Mouse (Mus musculus): Measurements from ENCODE around the gene Socs7. TPM values are rescaled to one million over a fixed set of nuclear protein-coding genes. Genes with fewer than 3 reads are reported as not detected.

The Socs7 gene
- total RNA-seq, 1 experiment, result 14.5 TPM

- Histone ChIP-seq H3K4me3 (ENCODE audit: insufficient read depth in 1 of 2, low read depth in 1 of 2, low read length in 2 of 2, poor library complexity in 1 of 2, severe bottlenecking in 1 of 2) (no peak overlapping the region), H3K36me3 (ENCODE audit: control insufficient read depth, insufficient read depth, low read length, poor library complexity, severe bottlenecking) (peaks cover 45% of the 10 kb centered on the region), H3K27ac (ENCODE audit: insufficient read depth, low read depth, low read length, poor library complexity, severe bottlenecking) (no peak overlapping the region), H3K4me1 (ENCODE audit: control insufficient read depth in 2 of 2, insufficient read depth in 2 of 2, low read length in 2 of 2, poor library complexity in 1 of 2) (peaks cover 6 to 33% of the 10 kb centered on the region in 2 experiments; a peak in 3 of 4 replicates), H3K9ac (ENCODE audit: insufficient read depth, low read depth, low read length, poor library complexity, severe bottlenecking) (no peak overlapping the region), H3K9me3 (ENCODE audit: control insufficient read depth, insufficient read depth, low read depth, low read length) (no peaks in the 10 kb centered on the region)
- in situ Hi-C loops (cut with MboI; ENCODE audit: low sequenced_read_pairs in 2 of 2, unreplicated experiment in 2 of 2), result no loop called here
- DNase-seq (ENCODE audit: low read depth, low spot score), result no peak
- TF ChIP-seq CHD2 (IDR thresholded peaks at IDR 0.05; ENCODE audit: low read depth, low read length), result no peak
- TF ChIP-seq ZC3H11A (IDR thresholded peaks at IDR 0.05; ENCODE audit: borderline replicate concordance, low read depth, low read length), result no peak
- no peak for TF ChIP-seq ZNF384 (IDR thresholded peaks at IDR 0.05; ENCODE audit: low read depth, low read length)
- TF ChIP-seq MAFK (IDR thresholded peaks at IDR 0.05; ENCODE audit: insufficient read depth, low read depth, low read length), result no peak
- no peak for TF ChIP-seq HCFC1 (IDR thresholded peaks at IDR 0.05; ENCODE audit: borderline replicate concordance, insufficient read depth, low read length)
Observed at GRCm38 (mm10) chr11:97445596-97445995, 83.2 kb downstream of the Socs7 start.

GRCm38 (mm10) chr11:97445999-97446511 lies 83.7 kb downstream of the Socs7 start:
- Histone ChIP-seq H3K27ac (ENCODE audit: insufficient read depth, low read depth, low read length, poor library complexity, severe bottlenecking) (no peak overlapping the region), H3K36me3 (ENCODE audit: control insufficient read depth, insufficient read depth, low read length, poor library complexity, severe bottlenecking) (peaks cover 45% of the 10 kb centered on the region), H3K4me3 (ENCODE audit: insufficient read depth in 1 of 2, low read depth in 1 of 2, low read length in 2 of 2, poor library complexity in 1 of 2, severe bottlenecking in 1 of 2) (no peak overlapping the region), H3K9ac (ENCODE audit: insufficient read depth, low read depth, low read length, poor library complexity, severe bottlenecking) (no peak overlapping the region; the same call in 1 of the 2 replicates), H3K9me3 (ENCODE audit: control insufficient read depth, insufficient read depth, low read depth, low read length) (no peaks in the 10 kb centered on the region), H3K4me1 (ENCODE audit: control insufficient read depth in 2 of 2, insufficient read depth in 2 of 2, low read length in 2 of 2, poor library complexity in 1 of 2) (peaks cover 4 to 31% of the 10 kb centered on the region in 2 experiments; a peak in 3 of 4 replicates)
- in situ Hi-C loops (cut with MboI; ENCODE audit: low sequenced_read_pairs in 2 of 2, unreplicated experiment in 2 of 2), result no loop called here
- no peak for TF ChIP-seq MAFK (IDR thresholded peaks at IDR 0.05; ENCODE audit: insufficient read depth, low read depth, low read length)
- no peak for TF ChIP-seq ZC3H11A (IDR thresholded peaks at IDR 0.05; ENCODE audit: borderline replicate concordance, low read depth, low read length)
- no peak for TF ChIP-seq HCFC1 (IDR thresholded peaks at IDR 0.05; ENCODE audit: borderline replicate concordance, insufficient read depth, low read length)
- no peak for TF ChIP-seq ZNF384 (IDR thresholded peaks at IDR 0.05; ENCODE audit: low read depth, low read length)
- TF ChIP-seq CHD2 (IDR thresholded peaks at IDR 0.05; ENCODE audit: low read depth, low read length), result no peak
- DNase-seq (ENCODE audit: low read depth, low spot score), result no peak

- no peak for TF ChIP-seq CHD2 (IDR thresholded peaks at IDR 0.05; ENCODE audit: low read depth, low read length)
- no peak for TF ChIP-seq ZNF384 (IDR thresholded peaks at IDR 0.05; ENCODE audit: low read depth, low read length)
- no peak for TF ChIP-seq MAFK (IDR thresholded peaks at IDR 0.05; ENCODE audit: insufficient read depth, low read depth, low read length)
- TF ChIP-seq ZC3H11A (IDR thresholded peaks at IDR 0.05; ENCODE audit: borderline replicate concordance, low read depth, low read length), result no peak
- no peak for TF ChIP-seq HCFC1 (IDR thresholded peaks at IDR 0.05; ENCODE audit: borderline replicate concordance, insufficient read depth, low read length)
- Histone ChIP-seq H3K4me3 (ENCODE audit: insufficient read depth in 1 of 2, low read depth in 1 of 2, low read length in 2 of 2, poor library complexity in 1 of 2, severe bottlenecking in 1 of 2) (no peak overlapping the region), H3K9me3 (ENCODE audit: control insufficient read depth, insufficient read depth, low read depth, low read length) (no peaks in the 10 kb centered on the region), H3K36me3 (ENCODE audit: control insufficient read depth, insufficient read depth, low read length, poor library complexity, severe bottlenecking) (peaks cover 58% of the 10 kb centered on the region), H3K4me1 (ENCODE audit: control insufficient read depth in 2 of 2, insufficient read depth in 2 of 2, low read length in 2 of 2, poor library complexity in 1 of 2) (peaks cover 4 to 22% of the 10 kb centered on the region in 2 experiments; a peak in 3 of 4 replicates), H3K9ac (ENCODE audit: insufficient read depth, low read depth, low read length, poor library complexity, severe bottlenecking) (no peak overlapping the region), H3K27ac (ENCODE audit: insufficient read depth, low read depth, low read length, poor library complexity, severe bottlenecking) (no peak overlapping the region)
- DNase-seq (ENCODE audit: low read depth, low spot score), result no peak
- in situ Hi-C loops (cut with MboI; ENCODE audit: low sequenced_read_pairs in 2 of 2, unreplicated experiment in 2 of 2), result no loop called here
Observed at GRCm38 (mm10) chr11:97447979-97448378, 85.6 kb downstream of the Socs7 start.

Other genes starting within 250 kb of the Socs7 start
- 0.27 and 0.32 TPM in 2 replicates for gene Tbx21, start 247.2 kb upstream of the Socs7 start, total RNA-seq (2012; rRNA removed)
- gene Tbkbp1, start 211.1 kb upstream of the Socs7 start, total RNA-seq (2012; rRNA removed), result 3.5 and 4.5 TPM in 2 replicates
- 272 and 369 TPM in 2 replicates for gene Kpnb1, start 174.7 kb upstream of the Socs7 start, total RNA-seq (2012; rRNA removed)
- 86.1 and 107 TPM in 2 replicates for gene Npepps, start 81.9 kb upstream of the Socs7 start, total RNA-seq (2012; rRNA removed)
- gene Mrpl45, start 46.8 kb upstream of the Socs7 start, total RNA-seq (2012; rRNA removed), result 53.8 and 76.8 TPM in 2 replicates
- 0.31 and 0.53 TPM in 2 replicates for gene Gpr179, start 10.5 kb upstream of the Socs7 start, total RNA-seq (2012; rRNA removed)
- 22.6 and 26.3 TPM in 2 replicates for gene Arhgap23, start 53.0 kb downstream of the Socs7 start, total RNA-seq (2012; rRNA removed)
- gene 4933428G20Rik, start 137.8 kb downstream of the Socs7 start, total RNA-seq (2012; rRNA removed), result 0.36 and 0.63 TPM in 2 replicates
- 2.4 and 4.1 TPM in 2 replicates for gene Srcin1, start 213.6 kb downstream of the Socs7 start, total RNA-seq (2012; rRNA removed)